24 mouse cellular contexts compared by ENCODE assay signal in the genomic region with DNA sequence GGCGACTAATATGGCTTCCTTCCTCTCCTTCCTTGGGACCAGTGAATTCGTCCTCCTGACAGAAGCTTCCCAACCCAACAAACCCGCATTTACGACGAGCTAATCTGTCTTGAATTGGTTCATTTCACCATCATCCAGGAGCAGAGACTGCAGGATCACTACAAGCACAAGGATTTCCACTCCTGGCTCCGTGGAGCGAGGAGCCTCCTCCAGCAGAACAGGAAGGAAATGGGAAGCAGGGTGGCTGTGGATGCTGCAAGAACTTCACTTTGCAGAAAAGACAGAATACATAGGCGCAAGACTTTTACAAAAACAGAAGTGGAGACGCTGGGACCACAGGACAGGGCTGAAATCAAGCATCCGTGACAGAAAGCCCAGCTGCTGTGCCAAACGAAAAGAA. TPM values are rescaled to one million over a fixed set of nuclear protein-coding genes. Genes with fewer than 3 reads are reported as not detected.
DNase-seq lines count a peak whose midpoint lies in the region; ATAC-seq lines count a peak whose summit lies in the region.
"Had no signal": no experiment of that assay in that cellular context is flagged by ENCODE, and none has a peak within 500 bp of the region (broad histone marks: within the 10 kb centered on the region; RNA-seq: fewer than 3 reads in every experiment).

No protein-coding gene starts in this region.

- no peak for ATAC-seq in embryonic facial prominence, embryonic 14.5 days (ENCODE audit: low read depth)
- ATAC-seq in kidney, embryonic 14.5 days (ENCODE audit: low FRiP score, low TSS enrichment) = no peak
- ATAC-seq in liver, embryonic 15.5 days (ENCODE audit: insufficient read depth) = no peak
- ATAC-seq in erythroid progenitor cell, adult 5-6 weeks (replicated peaks; ENCODE audit: low FRiP score, poor library complexity, severe bottlenecking) = no peak
- ATAC-seq: intestine, embryonic 15.5 days had no signal

- H3K27ac ChIP-seq in embryonic facial prominence, embryonic 14.5 days (replicated peaks; ENCODE audit: low read depth, low read length) = 0 out of 2 replicates have a peak overlapping the region, but pooled peaks have one; percentile 13
- no peak overlapping the region for H3K27ac ChIP-seq in embryonic facial prominence, embryonic 10.5 days (replicated peaks)
- H3K27ac ChIP-seq in kidney, embryonic 14.5 days (ENCODE audit: low read depth, low read length) = peak overlapping the region; percentile 38; the same call in 1 of the 2 replicates
- H3K27ac ChIP-seq in liver, embryonic 15.5 days (replicated peaks) = peak overlapping the region; percentile 29; the same call in 1 of the 2 replicates
- H3K27ac ChIP-seq: forebrain, embryonic 13.5 days; hindbrain, embryonic 14.5 days; midbrain, embryonic 15.5 days had no signal

- DNase-seq in embryonic facial prominence, embryonic 14.5 days (ENCODE audit: low spot score) = no peak
- no peak for DNase-seq in embryonic facial prominence, embryonic 10.5 days (ENCODE audit: low spot score)
- no peak for DNase-seq in kidney, adult 11 months
- peak; percentile 32 to 36 for DNase-seq in B cell, adult 2 months
- no peak for DNase-seq in urinary bladder, postnatal 4 days (ENCODE audit: low spot score in 2 of 2)
- DNase-seq: adrenal gland, adult 2 months; cerebellum, adult 2 months; left cerebral cortex, postnatal 4 days; lung, adult 2 months; spleen, adult 18-20 months; thymus, adult 2 months had no signal

- no peak overlapping the region for H3K4me3 ChIP-seq in embryonic facial prominence, embryonic 14.5 days (ENCODE audit: low read depth, low read length)
- H3K4me3 ChIP-seq in embryonic facial prominence, embryonic 10.5 days = no peak overlapping the region
- H3K4me3 ChIP-seq in kidney, embryonic 14.5 days (ENCODE audit: low read length) = no peak overlapping the region
- H3K4me3 ChIP-seq in liver, embryonic 15.5 days (replicated peaks) = no peak overlapping the region
- H3K4me3 ChIP-seq: intestine, embryonic 15.5 days had no signal

- no peak overlapping the region; the same call in 1 of the 2 replicates for H3K9ac ChIP-seq in embryonic facial prominence, embryonic 14.5 days (ENCODE audit: low read depth, low read length)
- H3K9ac ChIP-seq in kidney, embryonic 14.5 days (ENCODE audit: low read depth, low read length) = no peak overlapping the region
- no peak overlapping the region for H3K9ac ChIP-seq in liver, embryonic 15.5 days
- H3K9ac ChIP-seq: embryonic facial prominence, embryonic 15.5 days; intestine, embryonic 15.5 days; midbrain, embryonic 15.5 days had no signal

- 71% methylated on average over 11 of the region's 11 CpGs for WGBS in embryonic facial prominence, embryonic 14.5 days
- WGBS in embryonic facial prominence, embryonic 10.5 days = 76% methylated on average over 11 of the region's 11 CpGs
- 42% methylated on average over 11 of the region's 11 CpGs for whole genome bisulfite sequencing in kidney, embryonic 14.5 days
- WGBS in liver, embryonic 15.5 days (ENCODE audit: insufficient replicate concordance) = 35% methylated on average over 11 of the region's 11 CpGs

- no peak overlapping the region for H3K4me2 ChIP-seq in embryonic facial prominence, embryonic 14.5 days (ENCODE audit: low read depth, low read length)
- H3K4me2 ChIP-seq in kidney, embryonic 14.5 days (replicated peaks; ENCODE audit: low read depth, low read length) = no peak overlapping the region; the same call in 1 of the 2 replicates
- H3K4me2 ChIP-seq in liver, embryonic 15.5 days = peak overlapping the region; percentile 38; the same call in 1 of the 2 replicates

- H3K9me3 ChIP-seq in embryonic facial prominence, embryonic 14.5 days (ENCODE audit: control insufficient read depth, low read length) = 0 out of 2 replicates have a peak, but pooled peaks cover 4% of the 10 kb centered on the region
- no peaks in the 10 kb centered on the region for H3K9me3 ChIP-seq in embryonic facial prominence, embryonic 10.5 days
- H3K9me3 ChIP-seq in kidney, embryonic 14.5 days (ENCODE audit: control insufficient read depth, low read length) = no peaks in the 10 kb centered on the region
- H3K9me3 ChIP-seq in liver, embryonic 15.5 days (replicated peaks) = no peaks in the 10 kb centered on the region
- H3K9me3 ChIP-seq: embryonic facial prominence, embryonic 15.5 days; forebrain, embryonic 13.5 days; intestine, embryonic 15.5 days; midbrain, embryonic 15.5 days had no signal

- H3K4me1 ChIP-seq in embryonic facial prominence, embryonic 14.5 days (ENCODE audit: control insufficient read depth, insufficient read depth, low read length) = peaks cover 19% of the 10 kb centered on the region
- H3K4me1 ChIP-seq in embryonic facial prominence, embryonic 10.5 days = peaks cover 26% of the 10 kb centered on the region
- H3K4me1 ChIP-seq in kidney, embryonic 14.5 days (ENCODE audit: control insufficient read depth, insufficient read depth, low read length) = peaks cover 18% of the 10 kb centered on the region
- peaks cover 64% of the 10 kb centered on the region for H3K4me1 ChIP-seq in liver, embryonic 15.5 days (replicated peaks)

- no peaks in the 10 kb centered on the region for H3K27me3 ChIP-seq in embryonic facial prominence, embryonic 14.5 days (replicated peaks; ENCODE audit: control insufficient read depth, insufficient read depth, low read length)
- H3K27me3 ChIP-seq in embryonic facial prominence, embryonic 10.5 days (replicated peaks; ENCODE audit: low read depth, poor library complexity, severe bottlenecking) = no peaks in the 10 kb centered on the region
- no peaks in the 10 kb centered on the region for H3K27me3 ChIP-seq in kidney, embryonic 14.5 days (ENCODE audit: control insufficient read depth, insufficient read depth, low read length)
- peaks cover 14% of the 10 kb centered on the region; the same call in 1 of the 2 replicates for H3K27me3 ChIP-seq in liver, embryonic 15.5 days
- H3K27me3 ChIP-seq: embryonic facial prominence, embryonic 15.5 days; intestine, embryonic 15.5 days; midbrain, embryonic 15.5 days had no signal

- peaks cover 9% of the 10 kb centered on the region for H3K36me3 ChIP-seq in embryonic facial prominence, embryonic 14.5 days (ENCODE audit: control insufficient read depth, insufficient read depth, low read length)
- H3K36me3 ChIP-seq in embryonic facial prominence, embryonic 10.5 days (replicated peaks) = peaks cover 16% of the 10 kb centered on the region
- H3K36me3 ChIP-seq in kidney, embryonic 14.5 days (ENCODE audit: control insufficient read depth, insufficient read depth, low read length) = peaks cover 7% of the 10 kb centered on the region; the same call in 1 of the 2 replicates
- H3K36me3 ChIP-seq in liver, embryonic 15.5 days (replicated peaks) = peaks cover 17% of the 10 kb centered on the region
- H3K36me3 ChIP-seq: embryonic facial prominence, embryonic 15.5 days; intestine, embryonic 15.5 days had no signal

RNA-seq across cellular contexts. Expression of a gene that starts 1.4 kb away (rescaled TPM):
- 18.8 and 19.4 TPM in 2 replicates for polyA plus RNA-seq in embryonic facial prominence, embryonic 14.5 days (2014; fragmentation: Nextera tagmentation; extraction: Ambion mirVana)
- polyA plus RNA-seq in embryonic facial prominence, embryonic 10.5 days (2016; fragmentation: Nextera tagmentation; extraction: Ambion mirVana) = 28.1 and 31.8 TPM in 2 replicates
- polyA plus RNA-seq in kidney, embryonic 14.5 days (2014; fragmentation: Nextera tagmentation; extraction: Ambion mirVana) = 11.0 and 20.6 TPM in 2 replicates
- polyA plus RNA-seq in liver, embryonic 15.5 days (2015; fragmentation: Nextera tagmentation; extraction: Ambion mirVana) = 14.8 and 17.2 TPM in 2 replicates
- total RNA-seq in erythroid progenitor cell, adult 5-6 weeks (2015; ENCODE audit: low replicate concordance) = 22.7 and 29.8 TPM in 2 replicates
- total RNA-seq in erythroid progenitor cell, adult 5-6 weeks (2017; ENCODE audit: low replicate concordance) = 35.1 and 37.0 TPM in 2 replicates

RNA-seq across cellular contexts. Expression of a gene that starts 21.9 kb away (rescaled TPM):
- 0.13 and 0.29 TPM in 2 replicates for polyA plus RNA-seq in embryonic facial prominence, embryonic 14.5 days (2014; fragmentation: Nextera tagmentation; extraction: Ambion mirVana)
- not detected in 2 replicates for polyA plus RNA-seq in embryonic facial prominence, embryonic 10.5 days (2016; fragmentation: Nextera tagmentation; extraction: Ambion mirVana)
- polyA plus RNA-seq in kidney, embryonic 14.5 days (2014; fragmentation: Nextera tagmentation; extraction: Ambion mirVana) = 1.1 and 1.6 TPM in 2 replicates
- 20.5 and 26.2 TPM in 2 replicates for polyA plus RNA-seq in liver, embryonic 15.5 days (2015; fragmentation: Nextera tagmentation; extraction: Ambion mirVana)
- total RNA-seq in erythroid progenitor cell, adult 5-6 weeks (2015; ENCODE audit: low replicate concordance) = 1.3 TPM in 1 of 2 replicates, not detected in the other
- total RNA-seq in erythroid progenitor cell, adult 5-6 weeks (2017; ENCODE audit: low replicate concordance) = not detected in 2 replicates
- total RNA-seq: layer of hippocampus, adult 2 months; left cerebral cortex, postnatal 4 days; neutrophil, adult 5-6 weeks had no signal
- polyA plus RNA-seq: forebrain, embryonic 13.5 days; midbrain, embryonic 15.5 days; stomach, embryonic 14.5 days had no signal

RNA-seq across cellular contexts. Expression of a gene that starts 39.2 kb away (rescaled TPM):
- 1.9 and 2.7 TPM in 2 replicates for polyA plus RNA-seq in embryonic facial prominence, embryonic 14.5 days (2014; fragmentation: Nextera tagmentation; extraction: Ambion mirVana)
- polyA plus RNA-seq in embryonic facial prominence, embryonic 10.5 days (2016; fragmentation: Nextera tagmentation; extraction: Ambion mirVana) = 1.1 and 2.3 TPM in 2 replicates
- polyA plus RNA-seq in kidney, embryonic 14.5 days (2014; fragmentation: Nextera tagmentation; extraction: Ambion mirVana) = not detected in 2 replicates
- polyA plus RNA-seq in liver, embryonic 15.5 days (2015; fragmentation: Nextera tagmentation; extraction: Ambion mirVana) = 1.2 TPM in 1 of 2 replicates, not detected in the other
- not detected in 2 replicates for total RNA-seq in erythroid progenitor cell, adult 5-6 weeks (2015; ENCODE audit: low replicate concordance)
- total RNA-seq in erythroid progenitor cell, adult 5-6 weeks (2017; ENCODE audit: low replicate concordance) = not detected in 2 replicates
- total RNA-seq: adrenal gland, adult 2 months; heart, postnatal 25 days; layer of hippocampus, adult 2 months; left cerebral cortex, adult 18-20 months had no signal
- polyA plus RNA-seq: embryonic facial prominence, embryonic 15.5 days; hindbrain, embryonic 14.5 days; intestine, embryonic 15.5 days had no signal

RNA-seq across cellular contexts. Expression of a gene that starts 59.9 kb away (rescaled TPM):
- polyA plus RNA-seq in embryonic facial prominence, embryonic 14.5 days (2014; fragmentation: Nextera tagmentation; extraction: Ambion mirVana) = 3.7 and 4.5 TPM in 2 replicates
- 4.9 and 5.2 TPM in 2 replicates for polyA plus RNA-seq in embryonic facial prominence, embryonic 10.5 days (2016; fragmentation: Nextera tagmentation; extraction: Ambion mirVana)
- polyA plus RNA-seq in kidney, embryonic 14.5 days (2014; fragmentation: Nextera tagmentation; extraction: Ambion mirVana) = 3.5 and 6.8 TPM in 2 replicates
- polyA plus RNA-seq in liver, embryonic 15.5 days (2015; fragmentation: Nextera tagmentation; extraction: Ambion mirVana) = 1.1 and 2.0 TPM in 2 replicates
- 10.1 and 17.3 TPM in 2 replicates for total RNA-seq in erythroid progenitor cell, adult 5-6 weeks (2015; ENCODE audit: low replicate concordance)
- 2.3 and 4.9 TPM in 2 replicates for total RNA-seq in erythroid progenitor cell, adult 5-6 weeks (2017; ENCODE audit: low replicate concordance)

Comparison
In these comparisons a context has a peak if more than half of its experiments do, and no peak if none do; other contexts are left out.
1. DNase-seq: peak in B cell, adult 2 months (2 of 2); none in embryonic facial prominence, embryonic 14.5 days (single experiment), embryonic facial prominence, embryonic 10.5 days (single experiment), kidney, adult 11 months (single experiment) and urinary bladder, postnatal 4 days (0 of 2).